Mouse (Mus musculus) kidney, postnatal 0 days (tissue): Measurements from ENCODE around the gene Muc13. TPM values are rescaled to one million over a fixed set of nuclear protein-coding genes. Genes with fewer than 3 reads are reported as not detected.

ENCODE experiments used
- ATAC-seq: fragments of 200-750 bp; cut with Nextera tagmentation; replicated peaks from 2 replicates; pipeline ENCODE4 v1.8.0; 2017; ENCODE audit warnings: low read depth, moderate number of reproducible peaks, moderate TSS enrichment, moderate library complexity; ENCODE audit not compliant: low FRiP score
- DNase-seq: peaks from one replicate; pipeline ENCODE4 v3.0.0-alpha.2; 2016; ENCODE audit warnings: low spot score
- H3K27ac ChIP-seq: fragments of 300-500 bp; sonication (generic); 2 replicates; pipeline ENCODE4 v1.5.1; 2014; ENCODE audit warnings: mild to moderate bottlenecking
- H3K27me3 ChIP-seq: fragments of 300-500 bp; sonication (generic); 2 replicates; pipeline ENCODE4 v1.6.1; 2014; ENCODE audit warnings: low read length, mixed read lengths; ENCODE audit not compliant: insufficient read depth
- H3K36me3 ChIP-seq: fragments of 300-500 bp; sonication (generic); 2 replicates; pipeline ENCODE4 v1.6.1; 2014; ENCODE audit warnings: low read length, mixed read lengths; ENCODE audit not compliant: insufficient read depth
- H3K4me1 ChIP-seq: fragments of 300-500 bp; sonication (generic); replicated peaks from 2 replicates; pipeline ENCODE4 v1.6.1; 2014; ENCODE audit warnings: antibody characterized with exemption, low read length, mixed read lengths; ENCODE audit not compliant: insufficient read depth
- H3K4me2 ChIP-seq: fragments of 300-500 bp; sonication (generic); 2 replicates; pipeline ENCODE4 v1.6.1; 2014; ENCODE audit warnings: mild to moderate bottlenecking, low read length, moderate library complexity, mixed read lengths
- H3K4me3 ChIP-seq: fragments of 300-500 bp; sonication (generic); replicated peaks from 2 replicates; pipeline ENCODE4 v1.5.1; 2014; ENCODE audit warnings: low read depth, low read length
- H3K9ac ChIP-seq: fragments of 300-500 bp; sonication (generic); 2 replicates; pipeline ENCODE4 v1.6.1; 2014; ENCODE audit warnings: low read depth, low read length
- H3K9me3 ChIP-seq: fragments of 300-500 bp; sonication (generic); replicated peaks from 2 replicates; pipeline ENCODE4 v1.6.1; 2016; ENCODE audit warnings: low read length, inconsistent platforms, mixed read lengths
- CTCF ChIP-seq: IDR thresholded peaks from 2 replicates; pipeline ENCODE4 v1.5.1; 2016; ENCODE audit warnings: antibody characterized with exemption, low read depth, mild to moderate bottlenecking, moderate library complexity
- WGBS: fragments of 180-500 bp; shearing (Covaris S2); extraction: QIAGEN DNeasy Blood & Tissue Kit; methylation state at CpG from one replicate; pipeline ENCODE4 v1.1.7; 2014; 5-methylcytosine and 5-hydroxymethylcytosine counted together
- polyA plus RNA-seq: library from polyadenylated mRNA; unstranded; fragments of >200 nt; fragmentation: Nextera tagmentation; extraction: Ambion mirVana; gene quantifications from 2 replicates; pipeline ENCODE4 v1.2.1, GENCODE M21; 2015

The Muc13 gene
- polyA plus RNA-seq, 1 experiment from 2014 or later = not detected

GRCm38 (mm10) chr16:33774972-33775371, 18.9 kb upstream of the Muc13 start:
- Histone ChIP-seq H3K36me3 (no peaks in the 10 kb centered on the region), H3K9ac (no peak overlapping the region), H3K9me3 (no peaks in the 10 kb centered on the region), H3K27me3 (no peaks in the 10 kb centered on the region), H3K27ac (no peak overlapping the region), H3K4me3 (no peak overlapping the region), H3K4me2 (no peak overlapping the region), H3K4me1 (no peaks in the 10 kb centered on the region)
- 55% methylated on average over 3 of the region's 3 CpGs for WGBS
- ATAC-seq (no peak), DNase-seq (no peak)
- no peak for TF ChIP-seq CTCF

DNA sequence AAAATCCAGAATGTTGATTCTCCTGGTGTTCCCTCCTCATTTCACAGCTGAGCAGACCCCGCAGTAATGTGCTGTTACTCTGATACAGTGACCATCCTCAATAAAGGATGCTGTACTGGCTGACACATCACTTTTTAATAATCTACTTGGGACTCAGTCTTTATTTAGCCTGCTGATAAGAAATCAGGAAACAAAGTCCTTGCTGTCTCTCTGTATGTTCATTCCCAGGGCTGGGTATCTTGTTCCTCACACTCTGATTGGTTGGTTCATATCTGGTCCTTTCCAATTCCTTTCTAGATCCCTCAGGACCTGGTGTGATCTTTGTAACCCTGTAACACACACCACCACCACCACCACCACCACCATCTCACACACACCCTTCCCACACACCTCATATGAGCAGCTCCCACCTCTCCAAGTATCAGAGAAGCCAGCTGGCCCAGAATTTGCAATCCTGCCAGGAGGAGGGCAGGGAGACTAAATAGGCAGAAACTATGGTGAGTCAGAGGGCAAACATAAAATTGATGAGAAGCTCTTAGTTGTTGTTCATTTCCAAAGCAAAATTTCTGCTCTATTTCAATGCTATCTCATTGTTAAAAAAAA, 18.0 kb upstream of the Muc13 start:
- ATAC-seq (no peak), DNase-seq (no peak)
- no peak overlapping the region for H3K4me3 ChIP-seq
- WGBS = 92% methylated on average over 1 of the region's 1 CpGs
- H3K27me3 ChIP-seq = no peaks in the 10 kb centered on the region
- no peak for TF ChIP-seq CTCF
- H3K4me1 ChIP-seq = no peaks in the 10 kb centered on the region
- H3K9ac ChIP-seq = no peak overlapping the region
- no peak overlapping the region for H3K4me2 ChIP-seq
- H3K27ac ChIP-seq = no peak overlapping the region
- H3K36me3 ChIP-seq = no peaks in the 10 kb centered on the region
- H3K9me3 ChIP-seq = no peaks in the 10 kb centered on the region

DNA sequence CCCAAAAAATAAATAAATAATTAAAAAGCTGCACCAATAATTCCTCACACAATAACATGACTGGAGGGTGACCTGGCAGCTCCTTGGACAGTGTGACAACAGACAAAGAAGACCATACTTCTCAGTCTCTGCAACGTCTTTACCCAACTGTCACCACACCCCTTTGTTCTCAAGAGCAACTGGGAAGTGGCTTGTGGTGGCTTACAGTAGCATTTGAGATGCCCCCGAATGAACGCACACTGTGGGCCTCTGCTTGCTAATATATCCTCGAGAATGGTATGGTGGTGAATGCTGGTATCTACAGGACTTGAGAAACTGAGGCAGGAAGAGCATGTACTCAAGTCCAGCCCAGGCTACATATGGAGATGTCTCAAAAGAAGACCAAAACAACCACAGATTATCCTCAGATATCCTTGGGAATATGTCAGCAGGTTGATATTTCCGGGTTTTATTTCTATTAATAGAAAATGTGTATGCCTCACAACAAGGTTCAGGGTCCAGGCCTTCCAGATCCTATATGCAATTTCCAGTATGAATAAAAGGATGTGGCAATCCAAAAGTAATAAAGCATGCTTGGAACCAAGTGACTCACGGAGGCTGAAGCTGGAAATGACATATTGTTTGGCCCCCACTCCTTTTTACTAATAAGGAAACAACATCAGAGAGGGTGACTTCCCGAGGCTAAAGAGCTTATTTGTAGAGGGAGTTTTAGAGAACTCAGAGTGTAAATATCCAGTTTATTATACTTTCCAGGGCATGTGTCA, 16.9 kb upstream of the Muc13 start:
- Histone ChIP-seq H3K4me1 (no peaks in the 10 kb centered on the region), H3K27me3 (no peaks in the 10 kb centered on the region), H3K27ac (no peak overlapping the region), H3K4me2 (no peak overlapping the region), H3K4me3 (no peak overlapping the region), H3K9ac (no peak overlapping the region), H3K36me3 (no peaks in the 10 kb centered on the region), H3K9me3 (no peaks in the 10 kb centered on the region)
- no peak for TF ChIP-seq CTCF
- WGBS = 68% methylated on average over 7 of the region's 7 CpGs
- peak; percentile 39 for DNase-seq
- no peak for ATAC-seq

GRCm38 (mm10) chr16:33777607-33778006, 16.2 kb upstream of the Muc13 start:
- no peak overlapping the region for H3K27ac ChIP-seq
- H3K4me1 ChIP-seq = no peaks in the 10 kb centered on the region
- no peak overlapping the region for H3K9ac ChIP-seq
- H3K36me3 ChIP-seq = no peaks in the 10 kb centered on the region
- DNase-seq (no peak), ATAC-seq (no peak)
- 89% methylated on average over 6 of the region's 6 CpGs for WGBS
- no peaks in the 10 kb centered on the region for H3K9me3 ChIP-seq
- no peak overlapping the region for H3K4me2 ChIP-seq
- H3K27me3 ChIP-seq = no peaks in the 10 kb centered on the region
- no peak for TF ChIP-seq CTCF
- H3K4me3 ChIP-seq = no peak overlapping the region

- H3K9ac ChIP-seq = no peak overlapping the region
- H3K36me3 ChIP-seq = no peaks in the 10 kb centered on the region
- no peaks in the 10 kb centered on the region for H3K4me1 ChIP-seq
- H3K9me3 ChIP-seq = no peaks in the 10 kb centered on the region
- H3K27ac ChIP-seq = no peak overlapping the region
- TF ChIP-seq CTCF = no peak
- H3K4me2 ChIP-seq = no peak overlapping the region
- ATAC-seq = no peak
- WGBS = 64% methylated on average over 5 of the region's 5 CpGs
- H3K27me3 ChIP-seq = no peaks in the 10 kb centered on the region
- H3K4me3 ChIP-seq = no peak overlapping the region
- no peak for DNase-seq
Measured at GRCm38 (mm10) chr16:33781789-33782728, 11.8 kb upstream of the Muc13 start.

DNA sequence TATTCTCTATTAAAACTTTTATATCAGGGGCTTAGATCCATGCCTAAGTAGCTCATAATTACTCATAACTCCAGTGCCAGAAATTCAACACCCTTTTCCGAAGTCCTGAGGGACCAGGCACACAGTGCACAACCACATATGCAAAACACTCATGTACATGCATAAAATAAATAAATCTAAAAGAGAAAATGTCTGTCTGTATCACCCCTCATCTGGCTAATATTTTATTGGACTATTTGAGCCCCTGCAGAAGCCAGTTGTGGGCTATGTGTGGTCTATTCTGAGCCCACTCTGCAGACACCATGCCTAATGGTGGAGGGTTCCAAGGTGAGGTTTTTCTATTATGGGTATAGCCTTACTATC, 11.1 kb upstream of the Muc13 start:
- no peak overlapping the region for H3K4me2 ChIP-seq

More for the DNA sequence above, 11.1 kb upstream of the Muc13 start:
- H3K4me1 ChIP-seq = no peaks in the 10 kb centered on the region
- WGBS = 97% methylated on average over 1 of the region's 1 CpGs
- no peaks in the 10 kb centered on the region for H3K36me3 ChIP-seq
- no peaks in the 10 kb centered on the region for H3K27me3 ChIP-seq
- no peak overlapping the region for H3K4me3 ChIP-seq
- DNase-seq = no peak
- no peaks in the 10 kb centered on the region for H3K9me3 ChIP-seq
- H3K27ac ChIP-seq = no peak overlapping the region
- no peak overlapping the region for H3K9ac ChIP-seq
- no peak for TF ChIP-seq CTCF
- no peak for ATAC-seq
